Mouse (Mus musculus) layer of hippocampus, adult 11-12 months (tissue): ENCODE results near the gene Gm17374.
"Not testable (repeated sequence)": the region's sequence is repeated elsewhere in the genome, so short reads cannot be mapped to it uniquely, and the experiment has no call there.

Experiments used
- DNase-seq: peaks from one replicate; pipeline ENCODE4 v3.0.0; 2022; ENCODE audit warnings: low spot score

Gm17374 gene

DNA sequence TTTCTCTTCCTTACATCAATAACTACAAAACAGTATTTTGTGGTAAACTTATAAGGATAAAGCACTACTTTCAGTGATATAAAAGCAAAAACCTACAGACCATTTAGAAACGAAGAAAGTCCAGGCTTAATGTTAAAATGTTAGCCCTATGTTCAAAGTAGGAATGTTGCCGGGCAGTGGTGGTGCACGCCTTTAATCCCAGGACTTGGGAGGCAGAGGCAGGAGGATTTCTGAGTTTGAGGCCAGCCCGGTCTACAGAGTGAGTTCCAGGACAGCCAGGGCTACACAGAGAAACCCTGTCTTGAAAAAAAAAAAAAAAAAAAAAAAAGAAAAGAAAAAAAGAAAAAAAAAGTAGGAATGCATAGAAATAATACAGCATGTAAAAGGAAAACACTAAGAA is at the start of gene Gm17374:
Gene Gm17374 (plus strand): TSS at position 301 of the 400 bp plus-strand sequence.
- not testable (repeated sequence) for DNase-seq

GRCm38 (mm10) chr2:140104951-140105350 is 46.9 kb upstream of the Gm17374 start:
- no peak for DNase-seq

- no peak for DNase-seq
Observed at GRCm38 (mm10) chr2:140107641-140108040, 44.2 kb upstream of the Gm17374 start.

DNA sequence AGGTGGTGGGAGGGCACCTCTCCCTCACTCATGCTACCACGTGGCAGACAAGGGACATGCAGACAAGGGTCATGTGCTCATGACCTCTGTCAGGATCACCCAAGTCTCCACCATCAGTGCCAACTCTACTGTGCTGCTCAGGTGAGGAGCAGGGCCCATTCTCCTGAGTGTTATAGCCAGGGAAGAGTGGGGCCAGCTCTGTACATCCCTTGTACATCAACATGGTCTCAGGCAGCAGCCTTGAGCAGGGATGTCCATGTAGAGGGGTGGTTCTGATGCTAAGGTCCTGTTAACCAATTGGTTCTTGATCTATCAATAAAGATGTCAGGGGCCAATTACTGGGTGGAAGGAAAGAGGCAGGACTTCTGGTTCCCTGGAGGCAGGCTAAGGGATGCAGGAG is 42.9 kb upstream of the Gm17374 start:
- DNase-seq, result no peak

- peak; percentile 58 for DNase-seq
Observed at GRCm38 (mm10) chr2:140113851-140114250, 38.0 kb upstream of the Gm17374 start.

DNA sequence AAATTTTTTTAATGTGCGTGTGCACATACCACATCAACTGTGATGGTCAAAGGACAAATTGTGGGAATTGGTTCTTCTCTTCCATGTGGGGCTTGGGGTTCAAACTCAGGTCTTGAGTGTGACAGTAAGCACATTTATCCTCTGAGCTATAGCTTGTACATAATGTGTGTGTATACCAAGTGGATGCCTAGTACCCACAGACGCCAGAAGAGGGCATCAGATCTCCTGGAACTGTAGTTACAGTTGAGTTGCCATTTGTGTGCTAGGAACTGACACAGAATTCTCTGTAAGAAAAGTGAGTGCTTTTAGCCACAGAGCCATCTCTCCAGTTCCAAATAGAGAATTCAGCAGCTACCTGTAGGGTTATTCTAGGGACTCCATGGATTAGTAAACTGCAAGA is 26.3 kb upstream of the Gm17374 start:
- DNase-seq, result no peak

DNA sequence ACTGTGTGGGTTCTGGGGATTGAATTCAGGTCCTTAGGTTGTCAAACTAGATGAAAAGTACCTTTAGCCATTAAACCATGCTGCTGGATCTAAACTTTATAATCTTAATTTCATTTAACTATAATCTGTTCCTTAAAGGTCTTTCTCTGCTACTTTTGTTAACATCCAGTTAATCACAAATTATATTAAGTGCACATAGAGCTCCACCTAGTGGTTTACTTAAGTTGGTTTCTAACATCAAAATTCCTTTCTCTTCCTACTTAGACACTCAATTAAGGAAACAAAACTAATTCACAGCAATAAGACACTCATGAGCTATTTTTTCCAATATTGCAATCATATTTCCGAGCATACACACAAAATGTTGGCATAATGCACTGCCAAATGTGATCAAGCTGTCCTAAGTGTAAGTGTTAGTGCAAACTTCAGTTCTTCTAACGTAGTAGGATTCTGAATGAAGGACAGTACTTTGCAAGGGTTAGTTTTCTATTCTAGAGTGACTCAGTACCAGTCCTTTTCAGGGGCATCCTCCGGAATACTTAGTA is 7.4 kb downstream of the Gm17374 start:
- no peak for DNase-seq

DNA sequence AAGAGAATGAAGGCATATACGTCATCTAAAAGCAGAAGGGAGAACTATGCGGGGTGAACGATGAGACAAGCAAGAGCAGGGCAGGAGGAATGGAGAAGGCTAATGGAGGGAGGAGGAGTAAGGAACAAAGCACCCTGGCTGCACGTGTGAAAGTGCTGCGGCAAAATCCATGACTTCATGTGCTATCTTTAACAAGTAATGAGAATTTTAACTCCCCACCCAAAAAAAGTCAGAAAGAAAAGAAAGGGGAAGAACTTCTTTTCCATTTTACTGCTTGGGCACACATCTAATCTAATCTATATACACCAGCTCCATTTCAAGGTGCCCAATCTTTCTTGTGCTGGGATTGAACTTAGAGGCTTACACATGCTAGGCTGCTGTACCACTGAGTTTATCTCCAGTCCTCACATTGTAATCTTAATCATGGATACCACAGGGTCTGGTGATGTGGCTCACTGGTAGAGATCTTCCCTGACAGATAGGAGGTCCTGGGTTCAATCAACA is 11.6 kb downstream of the Gm17374 start:
- no peak for DNase-seq

DNA sequence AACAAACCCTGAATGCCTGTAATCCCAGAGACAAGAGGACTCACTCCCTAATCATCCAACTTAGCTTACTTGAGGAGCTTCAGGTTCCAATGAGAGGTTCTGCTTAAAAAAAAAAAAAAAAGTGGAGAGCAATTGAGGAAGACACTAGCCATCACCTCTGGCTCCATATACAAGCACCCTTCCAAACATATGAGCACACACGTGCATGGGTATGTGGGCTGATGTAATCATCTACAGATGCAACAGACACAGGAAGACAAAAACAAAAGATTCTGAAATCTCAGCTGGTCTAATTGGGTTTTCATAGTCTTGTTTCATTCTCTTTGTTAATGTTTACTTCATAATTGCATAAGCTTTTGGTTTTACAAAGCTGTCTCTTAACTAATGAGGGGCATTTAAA is 17.2 kb downstream of the Gm17374 start:
- DNase-seq, result no peak

GRCm38 (mm10) chr2:140170127-140170802 is 18.4 kb downstream of the Gm17374 start, which contains the start of the genes Esf1 and Ndufaf5:
TSS of gene Esf1 (minus strand) at chr2:140170564.
TSS of gene Ndufaf5 (plus strand) at chr2:140170649.
- peak; percentile 96 for DNase-seq

- no peak for DNase-seq
Observed at GRCm38 (mm10) chr2:140170803-140171553, 19.1 kb downstream of the Gm17374 start.

DNA sequence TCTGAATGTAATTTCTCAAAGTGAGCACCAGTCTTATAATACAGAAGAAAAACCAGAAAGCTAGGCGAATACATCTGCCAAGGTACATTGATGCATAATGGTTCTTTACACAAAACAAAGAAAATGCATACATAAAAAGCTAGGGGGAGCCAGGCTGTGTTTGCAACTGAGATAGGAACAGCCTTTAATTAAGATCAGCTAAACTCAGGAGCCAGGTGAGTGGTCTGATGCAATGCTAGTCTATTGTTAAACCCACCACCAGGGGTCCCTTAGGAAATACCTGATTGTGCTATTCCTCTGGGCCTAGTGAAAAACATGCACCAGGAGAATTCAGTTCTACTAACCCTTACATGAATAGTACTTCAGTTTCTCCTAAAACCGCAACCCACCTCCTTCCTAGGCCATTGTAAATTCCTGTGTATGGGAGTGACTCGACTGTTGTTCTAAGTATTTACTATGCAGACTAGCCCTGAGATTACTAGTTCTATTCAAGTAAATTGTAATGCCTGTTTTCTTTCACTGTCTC is 33.9 kb downstream of the Gm17374 start:
- DNase-seq, result not testable (repeated sequence)

DNA sequence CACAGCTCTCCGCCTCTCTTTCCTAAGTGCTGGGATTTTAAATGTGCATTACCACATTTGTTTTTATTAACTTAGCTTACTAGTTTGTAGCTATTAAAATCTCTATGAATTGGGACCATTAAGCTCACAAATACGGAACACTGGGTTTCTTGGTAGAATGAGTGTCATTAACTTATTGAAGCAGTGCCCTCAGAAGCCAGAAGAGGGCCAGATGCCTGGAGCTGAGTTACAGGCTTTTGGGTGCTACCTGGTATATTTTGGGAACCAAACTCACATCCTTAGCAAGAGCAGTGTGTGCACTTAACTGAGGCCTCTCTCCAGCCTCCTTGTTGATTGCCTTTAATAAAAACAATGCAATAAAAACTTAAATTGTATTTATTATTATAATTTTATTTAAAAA is 48.9 kb downstream of the Gm17374 start:
- no peak for DNase-seq

DNA sequence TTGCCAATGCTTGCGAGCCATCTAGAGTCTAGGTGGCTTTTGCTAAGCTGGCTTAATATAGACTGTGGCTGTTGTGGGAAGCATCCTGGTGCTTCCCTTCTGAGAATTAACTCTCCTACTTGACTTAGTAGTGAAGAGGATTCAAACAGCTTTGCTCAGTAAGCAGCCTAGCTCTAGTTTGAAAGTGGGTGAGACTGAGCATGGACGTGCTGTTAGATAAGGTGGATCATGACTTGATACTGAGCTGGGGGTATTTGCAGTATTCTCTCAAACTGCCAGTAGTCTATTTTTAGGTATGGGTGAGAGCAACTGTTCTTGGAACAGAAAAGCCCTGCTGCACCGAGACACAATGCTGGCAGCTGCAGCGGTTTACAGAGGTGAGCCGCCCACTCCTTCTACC is 50.7 kb downstream of the Gm17374 start:
- DNase-seq, result no peak
